Mouse (Mus musculus) layer of hippocampus, adult 9-11 months (tissue): ENCODE measurements around the gene Golph3.

Experiments
- DNase-seq: peaks from one replicate; pipeline ENCODE4 v3.0.0; 2022

Golph3 gene

GRCm38 (mm10) chr15:12388726-12389489 is 67.7 kb downstream of the Golph3 start:
- DNase-seq, result no peak

DNA sequence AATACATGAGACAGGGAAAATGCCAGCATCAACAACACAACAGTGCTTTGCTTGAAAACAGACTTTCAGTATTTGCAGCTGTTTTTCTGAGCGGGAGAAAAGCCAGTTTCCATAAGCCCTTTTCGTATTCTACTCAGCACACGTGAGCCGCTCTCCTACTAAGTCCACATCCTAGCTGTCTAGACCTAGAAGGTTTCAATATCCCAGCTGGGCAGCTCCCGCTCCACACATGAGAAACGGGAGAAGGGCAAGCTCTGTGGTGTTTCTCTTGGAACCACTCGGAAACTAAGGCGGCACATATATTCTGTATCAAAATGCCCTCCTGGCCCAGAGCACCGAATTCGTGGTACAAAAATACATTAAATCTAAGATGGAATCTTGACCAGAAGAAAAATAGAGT is 73.5 kb downstream of the Golph3 start:
- no peak for DNase-seq

DNA sequence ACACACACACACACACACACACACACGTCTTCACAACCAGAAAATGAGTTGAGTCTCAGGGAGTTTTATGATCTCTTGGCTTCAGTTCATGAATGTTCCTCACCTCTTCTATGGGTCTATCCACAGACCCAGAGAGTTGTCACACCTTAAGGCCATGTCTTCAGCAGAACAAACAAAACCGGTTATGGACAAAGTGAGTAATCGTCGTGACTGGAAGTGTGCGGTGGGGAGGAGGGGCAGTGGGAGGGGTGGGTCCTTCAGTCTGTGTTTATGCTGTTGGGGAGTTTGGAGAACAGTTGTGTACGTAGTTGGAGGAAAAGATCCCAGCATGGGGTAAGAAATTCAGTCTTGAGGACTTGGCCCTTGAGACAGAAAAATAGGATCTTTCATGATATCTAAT is 75.8 kb downstream of the Golph3 start:
- no peak for DNase-seq
